Mouse (Mus musculus) kidney, postnatal 4 days (tissue): ENCODE measurements at regions not wholly inside any gene's neighbourhood (a gene's known extent, or its start where the extent isn't known, plus 50 kb on each side); places are given as distances from the start of the nearest gene placed in this dataset.

Experiments used
- DNase-seq, 2 experiments: peaks; one replicate each; pipeline ENCODE4 v3.0.0; 2021; ENCODE audit warnings: mixed read lengths in 2 of 2

DNA sequence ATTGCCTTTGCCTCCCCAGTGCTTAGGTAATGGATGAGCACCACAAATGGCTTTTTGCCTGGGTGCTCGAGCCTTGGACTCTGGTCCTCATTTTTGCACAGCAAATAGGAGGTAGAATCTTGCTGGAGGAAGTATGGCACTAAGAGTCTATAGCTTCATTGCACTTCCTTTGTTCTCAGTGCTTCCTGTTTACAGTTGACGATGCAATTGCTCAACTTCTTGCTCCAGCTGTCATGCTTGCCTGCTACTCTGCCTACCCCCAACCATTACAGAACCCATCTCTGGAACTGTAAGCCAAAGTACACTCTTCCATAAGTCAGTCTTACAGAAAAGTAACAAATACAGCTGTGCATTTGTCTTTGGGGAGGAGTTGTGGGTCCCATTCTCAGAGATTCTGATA is 79.8 kb upstream of the Slc7a14 start:
- DNase-seq, result no peak

DNA sequence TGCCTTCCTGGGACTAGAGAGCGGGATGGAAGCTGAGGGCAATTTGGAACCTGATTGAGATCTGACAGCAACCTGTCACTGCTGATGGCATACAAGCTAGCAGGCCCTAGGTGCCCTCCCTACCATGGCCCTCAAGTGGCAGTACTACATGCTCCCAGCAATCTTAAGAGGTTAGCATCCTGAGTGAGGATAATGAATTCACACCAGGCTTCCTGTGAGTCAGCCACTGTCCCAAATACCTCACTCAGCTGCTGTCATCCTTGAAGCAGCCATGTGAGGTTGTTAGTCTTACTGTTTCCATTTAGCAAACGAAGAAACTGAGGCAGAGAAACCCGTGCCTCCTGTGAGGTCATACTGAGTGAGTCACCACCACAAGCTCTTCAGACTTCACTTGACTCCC is 65.5 kb upstream of the Slc7a14 start:
- DNase-seq, result no peak

DNA sequence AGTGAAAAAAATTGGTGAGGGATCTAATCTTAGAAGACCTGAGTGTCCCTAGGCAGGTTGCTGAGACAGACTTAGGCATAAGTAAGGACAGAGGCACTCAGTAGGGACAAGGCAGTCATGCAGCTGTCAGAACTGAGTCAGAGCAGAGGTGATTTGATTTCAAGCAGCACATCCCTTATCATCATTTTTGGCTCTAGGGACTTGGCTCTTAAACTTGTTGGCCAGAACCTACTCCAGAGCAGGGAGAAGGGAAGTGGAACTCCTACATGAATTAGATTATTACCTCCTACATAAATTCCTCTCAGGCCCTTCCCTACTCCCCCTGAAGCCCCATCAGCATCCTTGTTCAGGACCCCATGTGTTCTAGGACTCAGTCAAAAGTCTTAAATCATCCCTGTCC is 63.9 kb upstream of the Slc7a14 start:
- DNase-seq, result no peak

DNA sequence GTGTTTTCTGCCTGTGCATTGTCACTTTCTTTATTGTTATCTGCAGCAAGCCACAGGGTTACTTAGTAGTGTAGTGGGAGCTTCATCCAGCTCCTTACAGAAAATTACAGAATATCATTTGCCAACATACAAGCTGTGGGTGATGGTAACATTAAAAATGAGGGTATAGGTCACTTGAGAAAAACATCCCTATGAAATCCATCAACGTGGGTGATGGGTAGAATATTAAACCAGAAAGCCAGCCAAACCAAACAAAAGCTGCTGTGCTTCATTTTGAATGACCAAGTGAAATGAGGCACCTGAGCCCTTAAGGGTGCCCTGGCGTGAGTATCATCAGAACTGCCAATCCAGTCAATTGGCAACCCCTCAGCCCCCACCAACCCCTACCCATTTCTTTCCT is 58.1 kb upstream of the Slc7a14 start:
- DNase-seq, result no peak
